Mouse (Mus musculus): ENCODE measurements around the gene Hand1. TPM values are rescaled to one million over a fixed set of nuclear protein-coding genes. Genes with fewer than 3 reads are reported as not detected.

The Hand1 gene
- polyA plus RNA-seq, 1 experiment from 2014 or later: 3.0 TPM

DNA sequence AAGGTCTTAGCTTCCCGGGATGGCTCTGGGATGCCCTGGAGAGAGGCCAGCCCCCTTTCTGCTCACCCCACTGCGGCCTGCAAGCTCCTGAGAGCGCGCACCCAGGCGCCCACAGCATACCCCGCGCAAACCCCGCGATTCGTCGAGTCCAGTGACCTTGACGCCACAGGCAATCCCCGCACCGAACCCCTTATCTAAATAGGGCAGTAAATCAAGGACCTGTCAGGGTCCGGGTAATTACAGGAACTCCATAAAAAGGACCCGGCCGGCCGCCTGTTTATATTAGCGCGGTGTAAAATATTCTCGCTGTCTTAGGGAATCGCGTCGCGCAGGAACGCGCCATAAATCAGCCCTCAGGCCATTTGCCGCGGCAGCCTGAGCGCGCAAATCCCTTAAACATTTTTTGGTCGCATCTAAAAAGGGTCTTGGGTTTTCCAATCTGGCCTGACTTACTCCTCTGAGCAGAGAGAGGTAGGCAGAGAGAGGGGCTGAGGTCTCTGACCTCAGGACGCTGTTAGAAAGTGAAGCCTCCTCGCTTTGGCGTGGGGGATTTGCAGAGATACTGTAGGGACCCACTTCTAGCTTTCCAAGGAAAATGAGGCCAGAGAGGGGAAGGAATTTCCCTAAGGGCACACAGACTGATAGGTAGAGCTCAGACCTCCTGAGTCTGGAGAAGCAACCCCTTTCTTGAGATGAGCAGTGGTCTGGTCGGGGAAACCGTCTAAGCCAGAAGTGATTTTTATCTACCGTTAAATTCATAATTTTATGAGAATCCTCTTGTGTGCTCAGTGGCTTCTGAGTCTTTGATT is 4.5 kb upstream of the Hand1 start:
- peak; percentile 20; the same call in 1 of the 2 replicates for ATAC-seq (ENCODE audit: insufficient number of reproducible peaks, low FRiP score, low TSS enrichment, low read depth)

DNA sequence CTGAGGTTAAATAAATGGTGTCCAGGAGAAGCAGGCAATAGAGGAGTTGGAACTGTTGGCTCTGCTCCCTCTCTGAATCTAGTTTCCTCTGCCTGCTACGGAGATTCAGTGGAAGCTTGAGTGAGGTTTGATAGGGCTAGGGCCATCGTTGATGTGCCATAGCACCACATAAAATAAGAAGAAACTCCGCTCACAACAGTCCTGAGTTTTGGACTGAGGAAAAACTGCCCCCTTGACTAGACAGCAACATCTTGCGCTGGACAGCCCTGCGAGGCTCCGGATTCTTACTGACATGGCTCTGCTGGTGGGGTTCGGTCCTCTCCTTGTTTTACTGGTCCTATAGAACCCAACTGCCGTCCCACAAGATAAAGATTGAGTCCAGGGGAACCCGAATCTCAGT is 3.8 kb upstream of the Hand1 start:
- peaks cover 33% of the 10 kb centered on the region for H3K4me1 ChIP-seq (ENCODE audit: control insufficient read depth, insufficient read depth, low read length)

More for the DNA sequence above, 4.5 kb upstream of the Hand1 start:
- H3K27ac ChIP-seq (replicated peaks; ENCODE audit: low read depth, low read length): no peak overlapping the region
- H3K4me2 ChIP-seq (ENCODE audit: low read depth, severe bottlenecking): peak overlapping the region; percentile 28; the same call in 1 of the 2 replicates
- peaks cover 30% of the 10 kb centered on the region for H3K4me1 ChIP-seq (ENCODE audit: control insufficient read depth, insufficient read depth, low read length)
- no peaks in the 10 kb centered on the region for H3K36me3 ChIP-seq (ENCODE audit: control insufficient read depth, insufficient read depth, low read length)
- H3K9ac ChIP-seq (ENCODE audit: low read length): no peak overlapping the region
- H3K9me3 ChIP-seq (ENCODE audit: control insufficient read depth, low read length): no peaks in the 10 kb centered on the region
- WGBS: under 1% methylated on average over 38 of the region's 38 CpGs
- peaks cover 79% of the 10 kb centered on the region for H3K27me3 ChIP-seq (ENCODE audit: control insufficient read depth, insufficient read depth, low read length)
- no peak overlapping the region; the same call in 1 of the 2 replicates for H3K4me3 ChIP-seq (ENCODE audit: low read depth, low read length)
- peak; percentile 58 for DNase-seq (ENCODE audit: low spot score)

DNA sequence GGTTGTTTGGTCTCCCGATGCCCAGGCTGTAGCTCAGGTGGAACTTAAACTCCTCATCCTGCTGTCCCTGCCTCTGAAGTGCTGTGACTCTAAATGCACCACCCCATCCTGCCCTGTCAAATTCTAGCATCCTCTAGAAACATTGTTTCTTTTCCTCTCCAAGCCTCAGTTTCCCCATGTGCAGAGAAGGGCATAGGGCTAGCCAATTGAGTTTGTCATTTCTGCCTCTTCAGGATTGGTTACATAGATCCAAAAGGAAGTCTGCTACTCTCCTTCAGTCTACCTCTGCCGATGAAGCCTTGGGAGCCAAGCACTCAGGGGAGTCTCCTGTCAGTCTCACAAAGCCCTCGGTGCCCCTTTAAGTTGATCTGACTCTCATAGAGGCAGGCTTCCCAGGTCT is 3.3 kb upstream of the Hand1 start:
- H3K4me2 ChIP-seq (ENCODE audit: low read depth, severe bottlenecking): no peak overlapping the region
- WGBS: 12% methylated on average over 3 of the region's 3 CpGs

More for the DNA sequence above, 3.8 kb upstream of the Hand1 start:
- Histone ChIP-seq H3K9ac (ENCODE audit: low read length) (no peak overlapping the region), H3K9me3 (ENCODE audit: control insufficient read depth, low read length) (no peaks in the 10 kb centered on the region), H3K4me3 (ENCODE audit: low read depth, low read length) (no peak overlapping the region), H3K27ac (replicated peaks; ENCODE audit: low read depth, low read length) (no peak overlapping the region), H3K36me3 (ENCODE audit: control insufficient read depth, insufficient read depth, low read length) (no peaks in the 10 kb centered on the region), H3K4me2 (ENCODE audit: low read depth, severe bottlenecking) (0 out of 2 replicates have a peak overlapping the region, but pooled peaks have one; percentile 28), H3K27me3 (ENCODE audit: control insufficient read depth, insufficient read depth, low read length) (peaks cover 85% of the 10 kb centered on the region)
- 3% methylated on average over 9 of the region's 9 CpGs for WGBS
- ATAC-seq (ENCODE audit: insufficient number of reproducible peaks, low FRiP score, low TSS enrichment, low read depth) (no peak), DNase-seq (ENCODE audit: low spot score) (peak; percentile 37)

DNA sequence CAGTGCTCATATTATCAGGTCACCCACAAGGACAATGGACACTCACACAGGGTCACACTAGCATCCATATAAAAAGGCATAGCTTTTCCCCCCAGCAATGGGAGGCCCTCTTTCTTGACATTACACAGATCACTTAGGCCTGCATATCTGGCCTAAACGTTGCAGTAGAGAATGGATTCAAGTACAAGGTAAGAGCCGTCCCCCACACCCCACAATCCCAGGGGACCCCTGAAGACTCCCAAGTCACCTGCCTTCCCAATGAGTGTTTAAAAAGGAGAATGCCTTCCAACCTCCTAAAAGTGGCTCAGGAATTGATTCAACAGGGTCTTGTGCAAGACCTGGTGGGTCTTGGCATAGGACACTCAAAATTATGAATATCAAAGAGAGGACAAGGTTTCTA is 2.7 kb upstream of the Hand1 start:
- DNase-seq (ENCODE audit: low spot score) (no peak), ATAC-seq (ENCODE audit: insufficient number of reproducible peaks, low FRiP score, low TSS enrichment, low read depth) (no peak)
- no peak overlapping the region for H3K4me2 ChIP-seq (ENCODE audit: low read depth, severe bottlenecking)
- H3K4me1 ChIP-seq (ENCODE audit: control insufficient read depth, insufficient read depth, low read length): peaks cover 32% of the 10 kb centered on the region
- H3K9me3 ChIP-seq (ENCODE audit: control insufficient read depth, low read length): no peaks in the 10 kb centered on the region
- peaks cover 84% of the 10 kb centered on the region for H3K27me3 ChIP-seq (ENCODE audit: control insufficient read depth, insufficient read depth, low read length)
- no peak overlapping the region for H3K27ac ChIP-seq (replicated peaks; ENCODE audit: low read depth, low read length)
- WGBS: 12% methylated on average over 2 of the region's 2 CpGs
- no peak overlapping the region for H3K4me3 ChIP-seq (ENCODE audit: low read depth, low read length)
- no peaks in the 10 kb centered on the region for H3K36me3 ChIP-seq (ENCODE audit: control insufficient read depth, insufficient read depth, low read length)
- H3K9ac ChIP-seq (ENCODE audit: low read length): no peak overlapping the region

More for the DNA sequence above, 3.3 kb upstream of the Hand1 start:
- ATAC-seq (ENCODE audit: insufficient number of reproducible peaks, low FRiP score, low TSS enrichment, low read depth) (no peak), DNase-seq (ENCODE audit: low spot score) (no peak)
- Histone ChIP-seq H3K9ac (ENCODE audit: low read length) (no peak overlapping the region), H3K27ac (replicated peaks; ENCODE audit: low read depth, low read length) (no peak overlapping the region), H3K27me3 (ENCODE audit: control insufficient read depth, insufficient read depth, low read length) (peaks cover 85% of the 10 kb centered on the region), H3K9me3 (ENCODE audit: control insufficient read depth, low read length) (no peaks in the 10 kb centered on the region), H3K4me3 (ENCODE audit: low read depth, low read length) (no peak overlapping the region), H3K4me1 (ENCODE audit: control insufficient read depth, insufficient read depth, low read length) (peaks cover 32% of the 10 kb centered on the region), H3K36me3 (ENCODE audit: control insufficient read depth, insufficient read depth, low read length) (no peaks in the 10 kb centered on the region)

DNA sequence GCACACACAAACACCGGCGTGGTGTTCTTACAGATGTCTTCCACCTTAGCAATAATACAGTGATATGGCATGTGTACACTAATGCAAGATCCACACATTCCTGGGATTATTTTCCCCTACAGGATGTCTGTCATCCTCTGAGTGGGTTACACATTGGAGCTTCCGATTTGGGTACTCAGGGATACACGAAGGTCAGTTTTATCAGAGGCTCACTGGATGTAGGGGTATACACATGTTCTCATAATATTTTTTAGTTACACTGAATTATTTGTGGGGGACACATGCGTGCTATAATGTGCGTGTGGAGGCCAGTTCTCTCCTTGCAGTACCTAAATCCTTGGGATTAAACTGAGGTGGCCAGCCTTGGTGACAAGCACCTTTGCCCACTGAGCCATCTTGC is 1.4 kb upstream of the Hand1 start:
- no peak overlapping the region for H3K4me2 ChIP-seq (ENCODE audit: low read depth, severe bottlenecking)
- peaks cover 89% of the 10 kb centered on the region for H3K27me3 ChIP-seq (ENCODE audit: control insufficient read depth, insufficient read depth, low read length)
- H3K4me3 ChIP-seq (ENCODE audit: low read depth, low read length): no peak overlapping the region
- no peaks in the 10 kb centered on the region for H3K9me3 ChIP-seq (ENCODE audit: control insufficient read depth, low read length)
- H3K9ac ChIP-seq (ENCODE audit: low read length): no peak overlapping the region
- no peak overlapping the region for H3K27ac ChIP-seq (replicated peaks; ENCODE audit: low read depth, low read length)
- peaks cover 34% of the 10 kb centered on the region for H3K4me1 ChIP-seq (ENCODE audit: control insufficient read depth, insufficient read depth, low read length)
- DNase-seq (ENCODE audit: low spot score): no peak
- no peak for ATAC-seq (ENCODE audit: insufficient number of reproducible peaks, low FRiP score, low TSS enrichment, low read depth)
- no peaks in the 10 kb centered on the region for H3K36me3 ChIP-seq (ENCODE audit: control insufficient read depth, insufficient read depth, low read length)
- WGBS: 19% methylated on average over 6 of the region's 6 CpGs

DNA sequence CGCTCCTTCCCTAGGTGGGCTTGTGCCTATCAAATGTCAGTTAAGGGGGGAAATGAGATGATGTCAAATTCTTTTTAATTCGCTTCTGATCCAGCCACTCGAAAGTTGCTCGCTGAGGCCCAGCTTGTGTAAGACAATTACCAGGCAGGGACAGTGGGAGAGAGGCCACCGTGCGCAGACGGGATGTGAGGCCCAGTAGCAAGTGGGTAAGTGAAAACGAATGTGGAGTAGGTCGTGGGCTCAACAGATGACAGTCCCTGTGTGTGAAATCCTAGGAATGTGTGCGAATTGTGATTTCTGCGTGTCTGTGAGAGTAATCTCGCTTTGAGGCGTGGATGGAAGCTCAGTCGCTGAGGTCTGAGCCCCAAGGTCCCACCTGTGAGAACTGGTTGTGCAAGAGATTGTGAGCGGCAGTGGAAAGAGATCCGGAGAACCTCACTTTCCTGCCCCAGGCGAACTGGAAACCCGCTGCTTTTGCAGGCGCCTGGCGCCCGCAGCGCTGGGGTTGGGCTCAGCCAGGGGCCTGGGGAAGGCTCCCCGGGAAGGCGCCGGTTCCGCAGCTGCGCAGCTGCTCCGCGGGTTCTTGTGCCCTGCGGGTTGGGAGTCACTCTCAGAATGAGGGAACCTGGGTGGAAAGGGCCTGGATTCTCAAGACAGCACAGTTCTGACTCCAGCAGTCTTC is 819 bp upstream of the Hand1 start:
- Histone ChIP-seq H3K4me1 (ENCODE audit: control insufficient read depth, insufficient read depth, low read length) (peaks cover 34% of the 10 kb centered on the region), H3K27ac (replicated peaks; ENCODE audit: low read depth, low read length) (no peak overlapping the region), H3K4me3 (ENCODE audit: low read depth, low read length) (no peak overlapping the region), H3K4me2 (ENCODE audit: low read depth, severe bottlenecking) (peak overlapping the region; percentile 27; the same call in 1 of the 2 replicates), H3K27me3 (ENCODE audit: control insufficient read depth, insufficient read depth, low read length) (peaks cover 89% of the 10 kb centered on the region), H3K9ac (ENCODE audit: low read length) (no peak overlapping the region), H3K9me3 (ENCODE audit: control insufficient read depth, low read length) (no peaks in the 10 kb centered on the region), H3K36me3 (ENCODE audit: control insufficient read depth, insufficient read depth, low read length) (no peaks in the 10 kb centered on the region)
- 3% methylated on average over 30 of the region's 30 CpGs for WGBS
- ATAC-seq (ENCODE audit: insufficient number of reproducible peaks, low FRiP score, low TSS enrichment, low read depth) (no peak), DNase-seq (ENCODE audit: low spot score) (peak; percentile 62)

DNA sequence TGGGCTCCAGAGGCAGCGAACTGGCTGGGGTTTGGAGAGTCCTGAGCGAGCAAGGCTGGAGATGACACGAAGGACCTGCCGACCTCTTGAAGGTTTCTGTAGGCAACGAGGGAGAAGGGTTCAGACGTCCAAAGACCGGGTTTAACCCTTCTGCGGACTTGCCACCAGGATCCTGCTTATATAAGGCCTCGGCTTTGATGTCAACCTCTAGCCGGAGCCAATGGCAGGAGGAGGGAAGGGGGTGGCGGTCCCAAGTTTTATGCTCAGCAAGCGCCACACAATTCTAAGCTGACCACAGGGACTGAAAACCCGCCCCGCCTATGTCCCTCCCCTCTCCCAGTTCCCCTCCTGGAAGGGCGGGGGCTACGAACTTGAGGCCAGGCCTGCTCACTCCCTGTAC is 757 bp downstream of the Hand1 start:
- peaks cover 32% of the 10 kb centered on the region for H3K4me1 ChIP-seq (ENCODE audit: control insufficient read depth, insufficient read depth, low read length)
- H3K9me3 ChIP-seq (ENCODE audit: control insufficient read depth, low read length): no peaks in the 10 kb centered on the region
- DNase-seq (ENCODE audit: low spot score): peak; percentile 61
- H3K9ac ChIP-seq (ENCODE audit: low read length): 0 out of 2 replicates have a peak overlapping the region, but pooled peaks have one; percentile 23
- peak overlapping the region; percentile 21 for H3K4me3 ChIP-seq (ENCODE audit: low read depth, low read length)
- no peak overlapping the region for H3K27ac ChIP-seq (replicated peaks; ENCODE audit: low read depth, low read length)
- H3K36me3 ChIP-seq (ENCODE audit: control insufficient read depth, insufficient read depth, low read length): no peaks in the 10 kb centered on the region
- ATAC-seq (ENCODE audit: insufficient number of reproducible peaks, low FRiP score, low TSS enrichment, low read depth): no peak
- H3K27me3 ChIP-seq (ENCODE audit: control insufficient read depth, insufficient read depth, low read length): peaks cover 90% of the 10 kb centered on the region
- H3K4me2 ChIP-seq (ENCODE audit: low read depth, severe bottlenecking): peak overlapping the region; percentile 37
- WGBS: 3% methylated on average over 16 of the region's 16 CpGs

DNA sequence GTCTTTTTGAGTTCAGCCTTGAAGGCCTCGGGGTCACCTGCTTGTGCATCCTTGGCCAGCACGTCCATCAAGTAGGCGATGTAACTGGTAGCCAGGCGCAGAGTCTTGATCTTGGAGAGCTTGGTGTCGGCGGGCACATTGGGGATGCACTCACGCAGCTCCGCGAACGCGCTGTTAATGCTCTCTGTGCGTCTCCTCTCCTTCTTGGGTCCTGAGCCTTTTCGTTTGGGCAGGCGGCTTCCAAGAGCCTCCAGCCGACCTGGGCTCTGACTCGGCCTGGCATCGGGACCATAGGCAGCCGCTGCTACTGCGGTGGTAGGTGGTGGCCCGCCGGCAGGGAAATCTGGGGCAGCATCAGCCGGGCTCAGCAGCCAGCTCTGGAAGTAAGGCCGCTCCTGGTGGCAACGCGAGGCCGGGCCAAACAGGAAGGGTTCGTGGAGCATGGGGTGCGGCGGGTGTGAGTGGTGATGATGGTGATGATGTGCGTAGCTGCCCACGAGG is 1.3 kb downstream of the Hand1 start:
- Histone ChIP-seq H3K4me1 (ENCODE audit: control insufficient read depth, insufficient read depth, low read length) (peaks cover 30% of the 10 kb centered on the region), H3K36me3 (ENCODE audit: control insufficient read depth, insufficient read depth, low read length) (no peaks in the 10 kb centered on the region), H3K9ac (ENCODE audit: low read length) (peak overlapping the region; percentile 23; the same call in 1 of the 2 replicates), H3K9me3 (ENCODE audit: control insufficient read depth, low read length) (no peaks in the 10 kb centered on the region), H3K27ac (replicated peaks; ENCODE audit: low read depth, low read length) (no peak overlapping the region), H3K27me3 (ENCODE audit: control insufficient read depth, insufficient read depth, low read length) (peaks cover 91% of the 10 kb centered on the region), H3K4me3 (ENCODE audit: low read depth, low read length) (peak overlapping the region; percentile 21), H3K4me2 (ENCODE audit: low read depth, severe bottlenecking) (peak overlapping the region; percentile 37)
- ATAC-seq (ENCODE audit: insufficient number of reproducible peaks, low FRiP score, low TSS enrichment, low read depth) (no peak), DNase-seq (ENCODE audit: low spot score) (peak; percentile 72)
- WGBS: under 1% methylated on average over 31 of the region's 31 CpGs

Measured in limb, embryonic 11.5 days (tissue).